Mouse (Mus musculus) ES-Bruce4 (cell line): ENCODE measurements around the gene 4930564D02Rik. TPM values are rescaled to one million over a fixed set of nuclear protein-coding genes. Genes with fewer than 3 reads are reported as not detected.

ENCODE experiments used
- H3K27ac ChIP-seq: 2 replicates; pipeline ENCODE4 v1.5.1; 2012; ENCODE audit warnings: low read length, inconsistent platforms; ENCODE audit not compliant: insufficient read depth
- H3K27me3 ChIP-seq: 2 replicates; pipeline ENCODE4 v1.6.1; 2012; ENCODE audit warnings: mild to moderate bottlenecking, low read length, inconsistent platforms; ENCODE audit not compliant: control insufficient read depth, poor library complexity, insufficient read depth, severe bottlenecking
- H3K36me3 ChIP-seq: 2 replicates; pipeline ENCODE4 v1.6.1; 2012; ENCODE audit warnings: inconsistent platforms, mild to moderate bottlenecking, low read length, moderate library complexity; ENCODE audit not compliant: control insufficient read depth, poor library complexity, insufficient read depth, severe bottlenecking
- H3K4me1 ChIP-seq: one replicate; pipeline ENCODE4 v1.8.1; 2011; ENCODE audit warnings: low read length; ENCODE audit not compliant: control insufficient read depth, insufficient read depth
- H3K4me3 ChIP-seq: 2 replicates; pipeline ENCODE4 v1.5.1; 2011; ENCODE audit warnings: low read depth, mild to moderate bottlenecking, low read length
- H3K9ac ChIP-seq: 2 replicates; pipeline ENCODE4 v1.6.1; 2012; ENCODE audit warnings: low read depth, mild to moderate bottlenecking, inconsistent platforms; ENCODE audit not compliant: poor library complexity, severe bottlenecking
- H3K9me3 ChIP-seq: replicated peaks from 2 replicates; pipeline ENCODE4 v1.6.1; 2012; ENCODE audit warnings: mild to moderate bottlenecking, low read length, inconsistent platforms; ENCODE audit not compliant: control insufficient read depth, poor library complexity, insufficient read depth, severe bottlenecking
- CTCF ChIP-seq: IDR thresholded peaks from one replicate; pipeline ENCODE4 v1.8.1; 2011; ENCODE audit warnings: low read depth, low read length
- EP300 ChIP-seq: IDR thresholded peaks from 2 replicates; pipeline ENCODE4 v1.6.1; 2011; ENCODE audit warnings: low read depth, low read length; ENCODE audit not compliant: insufficient read depth
- POLR2A ChIP-seq: IDR thresholded peaks from one replicate; pipeline ENCODE4 v1.8.1; 2011; ENCODE audit warnings: low read length; ENCODE audit not compliant: insufficient read depth
- polyA plus RNA-seq: library from polyadenylated mRNA; stranded (reverse); fragments of >200 nt; gene quantifications from 2 replicates; pipeline ENCODE4 v1.2.4, GENCODE M21; 2011; ENCODE audit warnings: low read depth; ENCODE audit not compliant: missing spikeins, insufficient read depth, insufficient read length

4930564D02Rik gene
- polyA plus RNA-seq, 1 experiment, result not detected

DNA sequence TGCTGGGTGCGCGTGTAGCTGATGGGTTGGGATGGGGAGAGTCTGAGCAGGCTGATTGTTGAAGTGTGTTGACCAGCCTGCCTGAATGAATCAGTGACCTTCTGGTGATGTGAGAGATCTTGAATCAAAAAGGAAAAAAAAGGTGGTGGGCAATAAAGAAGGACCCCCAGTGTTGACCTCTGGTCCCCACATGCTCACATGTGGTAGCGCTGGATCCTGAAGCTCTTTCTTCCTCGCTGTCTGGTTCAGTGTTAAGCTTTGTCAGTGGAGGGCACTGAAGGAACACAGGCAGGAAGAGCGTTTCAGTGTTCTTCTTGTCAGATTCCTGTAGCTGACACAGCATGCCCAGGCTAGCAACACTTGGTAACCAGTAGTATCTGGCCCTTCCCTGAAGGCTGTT is 9.2 kb downstream of the 4930564D02Rik start:
- Histone ChIP-seq H3K9ac (no peak overlapping the region), H3K9me3 (no peaks in the 10 kb centered on the region), H3K36me3 (no peaks in the 10 kb centered on the region), H3K27ac (no peak overlapping the region), H3K4me1 (no peaks in the 10 kb centered on the region), H3K4me3 (no peak overlapping the region), H3K27me3 (no peaks in the 10 kb centered on the region)
- TF ChIP-seq POLR2A, result no peak
- TF ChIP-seq EP300, result no peak

GRCm38 (mm10) chr3:105078231-105078826 is 11.7 kb downstream of the 4930564D02Rik start:
- no peak overlapping the region for H3K9ac ChIP-seq
- H3K27me3 ChIP-seq, result no peaks in the 10 kb centered on the region
- no peaks in the 10 kb centered on the region for H3K9me3 ChIP-seq
- H3K4me3 ChIP-seq, result no peak overlapping the region
- no peak overlapping the region for H3K27ac ChIP-seq
- 0 out of 2 replicates have a peak, but pooled peaks have one; percentile 18 for TF ChIP-seq EP300
- no peak for TF ChIP-seq POLR2A
- TF ChIP-seq CTCF, result peak; percentile 87
- H3K36me3 ChIP-seq, result no peaks in the 10 kb centered on the region
- H3K4me1 ChIP-seq, result no peaks in the 10 kb centered on the region

GRCm38 (mm10) chr3:105087344-105087743 is 20.7 kb downstream of the 4930564D02Rik start:
- Histone ChIP-seq H3K36me3 (no peaks in the 10 kb centered on the region), H3K27me3 (no peaks in the 10 kb centered on the region), H3K4me1 (no peaks in the 10 kb centered on the region), H3K27ac (no peak overlapping the region), H3K4me3 (no peak overlapping the region), H3K9me3 (no peaks in the 10 kb centered on the region), H3K9ac (no peak overlapping the region)
- no peak for TF ChIP-seq POLR2A
- TF ChIP-seq CTCF, result no peak
- TF ChIP-seq EP300, result no peak

DNA sequence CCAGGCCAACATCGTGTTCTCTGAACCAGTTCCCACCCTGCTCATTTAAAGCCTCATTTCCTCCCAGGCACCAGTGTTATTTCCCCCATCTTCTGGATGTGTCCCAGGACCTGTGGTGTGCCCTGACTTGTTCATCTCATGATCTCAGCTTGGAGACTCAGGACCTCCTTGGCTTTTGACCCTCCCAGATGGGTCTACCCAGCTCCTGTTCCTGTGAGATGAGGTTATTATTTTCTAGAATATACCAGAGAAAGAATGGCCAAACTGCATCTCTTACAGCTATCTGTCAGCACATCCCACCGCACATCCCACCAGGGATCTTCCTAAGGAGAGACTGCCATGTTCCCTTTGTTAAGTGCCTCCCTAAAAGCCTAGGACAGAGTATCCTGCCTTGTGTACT is 22.0 kb downstream of the 4930564D02Rik start:
- H3K9me3 ChIP-seq, result no peaks in the 10 kb centered on the region
- no peak overlapping the region for H3K27ac ChIP-seq
- H3K4me1 ChIP-seq, result no peaks in the 10 kb centered on the region
- H3K27me3 ChIP-seq, result no peaks in the 10 kb centered on the region
- no peak overlapping the region for H3K4me3 ChIP-seq
- TF ChIP-seq CTCF, result no peak
- no peak for TF ChIP-seq POLR2A
- TF ChIP-seq EP300, result no peak
- no peak overlapping the region for H3K9ac ChIP-seq
- H3K36me3 ChIP-seq, result no peaks in the 10 kb centered on the region

DNA sequence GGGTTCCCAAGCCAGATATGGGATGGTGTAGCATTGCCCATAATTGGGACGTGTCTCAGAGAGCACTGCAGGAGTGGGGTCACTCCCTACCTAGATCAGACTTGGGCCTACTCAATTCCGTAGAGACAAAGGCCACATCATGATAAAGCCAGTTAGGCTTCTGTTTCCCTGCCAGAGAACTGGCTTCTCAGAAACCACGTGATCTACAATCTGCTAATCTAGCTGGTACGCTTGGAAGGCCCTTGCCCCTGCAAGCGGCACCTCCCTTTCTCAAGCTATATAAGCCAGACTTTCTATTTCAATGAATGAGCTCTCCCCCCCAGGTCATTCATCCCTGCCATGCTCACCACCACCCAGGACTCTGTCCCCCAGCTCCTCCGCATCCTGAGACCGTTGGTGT is 23.5 kb downstream of the 4930564D02Rik start:
- Histone ChIP-seq H3K9me3 (no peaks in the 10 kb centered on the region), H3K9ac (no peak overlapping the region), H3K36me3 (no peaks in the 10 kb centered on the region), H3K4me1 (no peaks in the 10 kb centered on the region), H3K27ac (no peak overlapping the region), H3K4me3 (no peak overlapping the region), H3K27me3 (no peaks in the 10 kb centered on the region)
- TF ChIP-seq EP300 (no peak), CTCF (no peak), POLR2A (no peak)

- Histone ChIP-seq H3K9ac (no peak overlapping the region), H3K4me3 (no peak overlapping the region), H3K9me3 (no peaks in the 10 kb centered on the region), H3K4me1 (no peaks in the 10 kb centered on the region), H3K27ac (no peak overlapping the region), H3K27me3 (no peaks in the 10 kb centered on the region), H3K36me3 (no peaks in the 10 kb centered on the region)
- TF ChIP-seq CTCF (peak; percentile 77), EP300 (no peak)
Measured at GRCm38 (mm10) chr3:105090981-105091380, 24.3 kb downstream of the 4930564D02Rik start.
